Mouse (Mus musculus) left cerebral cortex, adult 18-20 months (tissue): ENCODE results near the gene Mdh2. TPM values are rescaled to one million over a fixed set of nuclear protein-coding genes. Genes with fewer than 3 reads are reported as not detected.

Source experiments
- DNase-seq, 2 experiments: peaks; one replicate each; pipeline ENCODE4 v3.0.0; 2021 to 2022; ENCODE audit warnings: low spot score in 2 of 2, mixed read lengths in 1 of 2
- total RNA-seq, 2 experiments: library from RNA; stranded (reverse); gene quantifications; 2 replicates each; pipeline ENCODE4 v1.2.3; 2021

Mdh2 gene
- total RNA-seq, 2 experiments from 2014 or later = 431 to 433 TPM

DNA sequence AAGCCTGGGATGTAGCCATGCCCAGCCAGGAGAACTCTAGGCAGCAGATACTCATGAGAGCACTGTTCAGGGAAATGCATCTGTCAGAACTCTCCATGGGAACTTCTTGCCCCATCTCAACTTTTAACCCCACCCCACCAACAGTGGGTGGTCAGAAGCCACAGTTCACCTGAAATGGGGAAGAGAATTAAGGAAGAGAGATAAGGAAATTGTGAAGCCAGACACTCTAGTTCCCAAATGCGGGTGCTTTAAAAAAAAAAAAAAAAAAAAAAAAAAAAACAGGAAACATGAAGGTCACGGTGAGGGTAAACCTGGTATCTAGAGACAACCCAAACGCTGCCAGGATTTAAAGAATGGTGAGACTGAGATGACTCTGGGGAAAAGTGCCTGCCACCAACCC is 5.8 kb upstream of the Mdh2 start:
- DNase-seq = no peak

- DNase-seq = no peak
Observed at GRCm38 (mm10) chr5:135776546-135776945, 1.7 kb upstream of the Mdh2 start.

DNA sequence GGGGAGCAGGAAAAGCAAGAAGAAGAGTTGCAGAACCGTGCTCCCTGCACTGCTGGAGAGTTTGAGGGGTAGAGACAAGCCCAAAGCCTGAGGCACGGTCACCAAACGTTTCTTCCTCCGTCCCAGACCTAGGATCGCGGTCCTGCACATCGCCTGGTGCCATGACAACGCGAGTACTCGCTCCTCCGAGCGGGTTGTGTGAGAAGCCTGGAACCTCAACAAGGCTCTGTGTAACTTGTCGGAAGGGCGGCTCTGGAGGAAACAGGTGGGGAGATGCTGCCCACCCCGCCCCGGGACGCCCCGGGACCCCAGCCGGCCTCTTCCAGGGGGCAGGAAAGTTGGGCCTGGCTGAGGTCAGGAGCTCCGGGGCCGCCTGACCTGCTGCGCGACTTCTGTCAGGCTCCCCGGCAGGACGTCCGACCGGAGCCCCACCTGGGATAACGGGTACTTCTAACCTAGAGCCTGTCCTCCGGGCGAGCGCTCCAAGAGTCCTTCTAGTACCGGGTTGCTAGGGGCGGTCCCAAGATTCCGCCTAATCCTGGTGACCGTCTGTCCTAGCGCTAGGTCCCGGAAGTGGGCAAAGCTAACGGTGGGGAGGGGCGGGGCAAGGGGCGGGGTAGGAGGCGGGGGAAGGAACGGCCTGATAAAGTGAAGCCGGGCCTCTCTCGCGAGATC is 347 bp upstream of the Mdh2 start, which contains the start of gene Styxl1:
Styxl1 (minus strand) TSS at position 590 of the 675 bp plus-strand sequence.
- peak in 1 of 2 experiments; percentile 32 for DNase-seq

DNA sequence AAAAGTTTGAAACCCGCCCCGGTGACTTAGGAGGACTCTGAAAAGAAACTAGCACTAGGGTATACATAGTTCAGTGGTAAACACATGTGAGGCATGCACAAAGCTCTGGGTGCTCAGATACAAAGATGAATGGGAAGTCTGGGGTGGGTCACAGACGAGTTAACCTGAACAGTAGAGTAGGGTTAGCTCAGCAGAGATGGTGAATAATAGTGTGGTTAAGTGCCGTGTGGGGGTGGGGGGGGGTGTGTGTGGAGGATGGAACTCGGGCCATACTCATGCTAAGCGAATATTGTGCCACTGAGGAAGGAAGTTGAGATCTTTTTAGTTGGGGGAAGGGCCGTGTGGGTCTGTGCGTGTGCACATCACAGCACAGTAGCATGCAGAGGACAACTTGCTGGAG is 2.1 kb downstream of the Mdh2 start:
- DNase-seq = no peak

GRCm38 (mm10) chr5:135782901-135783300 is 4.6 kb downstream of the Mdh2 start:
- DNase-seq = no peak

DNA sequence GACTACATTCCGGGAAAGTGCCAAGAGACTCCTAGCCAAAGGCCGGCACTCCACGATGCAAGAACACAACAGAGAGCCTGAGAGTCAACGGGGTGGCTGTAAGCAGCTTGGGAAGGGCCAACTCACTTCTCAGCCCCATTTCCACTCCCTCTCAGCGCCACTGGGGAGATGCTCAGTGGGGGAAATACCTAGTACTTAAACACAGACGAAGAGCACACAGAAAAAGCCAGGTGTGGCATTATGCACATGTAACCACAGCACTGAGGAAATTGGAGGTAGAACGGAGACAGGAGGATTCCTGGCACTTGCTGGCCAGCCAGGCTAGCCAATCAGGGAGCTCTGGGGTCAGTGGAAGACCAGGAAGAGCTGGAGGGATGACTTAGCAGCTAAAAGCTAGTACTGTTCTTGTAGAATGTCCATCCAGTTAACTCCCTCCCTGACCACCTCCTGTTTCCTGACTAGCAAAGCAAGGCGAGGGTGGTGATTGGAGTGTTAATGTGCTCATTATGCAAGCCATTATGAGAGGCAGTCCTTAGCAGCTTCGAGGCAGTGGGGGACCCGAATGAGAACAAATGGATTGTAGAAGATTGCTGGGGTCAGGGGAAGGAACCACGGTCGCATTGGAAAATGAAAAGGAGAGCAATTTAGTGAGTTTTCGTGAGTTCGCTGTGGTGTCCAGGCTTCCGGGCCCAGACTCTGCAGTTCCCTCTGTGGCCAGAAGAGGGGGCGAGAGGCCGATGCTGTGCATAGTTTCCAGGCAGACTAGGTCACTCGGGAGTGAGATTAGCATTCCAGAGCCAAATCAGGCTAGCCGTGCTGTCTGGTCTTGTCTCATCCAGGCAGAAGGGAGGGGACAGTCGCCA is 15.9 kb downstream of the Mdh2 start:
- peak; percentile 91 to 94 for DNase-seq

DNA sequence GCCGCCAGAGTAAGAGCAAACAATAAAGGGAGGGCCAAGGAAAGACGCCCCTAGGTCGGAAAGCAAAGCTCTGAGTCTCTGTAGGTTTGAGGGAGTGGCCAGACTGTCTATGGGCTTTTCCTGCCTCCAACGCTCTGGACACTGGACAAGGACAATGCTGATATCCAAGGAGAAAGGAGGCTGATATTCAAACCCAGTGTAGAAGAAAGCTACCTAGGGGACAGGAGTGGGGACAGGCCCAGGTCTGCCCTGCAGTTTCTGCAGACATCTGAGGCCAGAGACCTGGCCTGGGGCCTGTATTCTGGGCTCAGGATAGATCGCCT is 16.5 kb downstream of the Mdh2 start:
- no peak for DNase-seq

DNA sequence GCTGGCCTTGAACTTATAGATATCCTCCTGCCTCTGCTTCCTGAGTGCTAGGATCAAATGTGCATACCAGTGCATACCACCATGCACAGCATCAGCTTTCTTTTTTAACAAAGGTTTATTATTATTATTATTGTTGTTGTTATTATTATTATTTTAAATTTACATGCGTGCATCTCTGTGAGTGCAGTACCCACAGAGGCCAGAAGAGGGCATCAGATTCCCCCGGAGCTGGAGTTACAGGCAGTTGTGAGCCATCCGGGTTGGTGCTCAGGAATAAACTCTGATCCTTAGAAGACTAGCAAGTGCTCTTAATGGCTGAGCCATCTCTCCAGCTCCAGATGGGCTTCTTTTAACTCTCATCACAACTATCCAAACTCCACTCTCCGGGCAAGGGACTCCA is 21.5 kb downstream of the Mdh2 start:
- DNase-seq = peak in 1 of 2 experiments; percentile 34

GRCm38 (mm10) chr5:135800927-135801326 is 22.6 kb downstream of the Mdh2 start:
- no peak for DNase-seq

GRCm38 (mm10) chr5:135802641-135803040 is 24.4 kb downstream of the Mdh2 start:
- no peak for DNase-seq

DNA sequence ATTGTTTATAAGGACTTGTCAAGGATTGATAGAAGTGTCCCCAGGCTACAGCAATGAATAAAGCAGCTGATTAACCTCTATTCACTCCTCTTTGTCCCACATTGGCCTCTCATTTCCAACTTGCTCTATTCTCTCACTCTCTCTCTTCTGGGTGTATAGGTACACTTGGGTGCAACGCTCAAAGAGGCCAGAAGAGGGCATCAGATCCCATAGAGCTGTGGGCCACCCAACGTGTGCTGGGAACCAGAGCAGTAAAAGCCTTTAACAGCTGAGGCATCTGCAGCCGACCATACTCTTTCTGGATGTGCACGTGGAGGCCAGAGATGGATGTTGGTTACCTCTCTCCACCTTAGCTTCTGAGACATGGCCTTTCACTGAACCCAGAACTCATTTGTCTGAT is 24.9 kb downstream of the Mdh2 start:
- DNase-seq = no peak

GRCm38 (mm10) chr5:135803676-135804075 is 25.4 kb downstream of the Mdh2 start:
- DNase-seq = no peak

DNA sequence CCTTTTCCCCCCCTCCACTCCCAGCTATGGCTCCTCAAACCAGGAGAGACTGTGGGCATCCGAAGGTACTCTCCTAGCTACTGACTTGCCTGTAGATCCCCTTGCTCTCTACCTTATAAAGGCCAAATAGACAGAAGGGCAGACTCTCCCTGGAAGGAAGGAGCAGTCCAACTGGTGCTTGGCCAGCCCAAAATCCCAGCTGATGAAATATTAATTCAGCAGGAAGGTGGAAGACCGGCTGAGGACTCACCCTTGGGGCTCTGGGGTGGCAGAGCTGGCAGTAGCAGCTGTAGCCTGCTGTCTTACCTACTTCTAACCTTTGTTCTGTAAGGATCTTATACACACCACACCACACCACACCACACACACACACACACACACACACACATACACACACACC is 26.5 kb downstream of the Mdh2 start:
- no peak for DNase-seq

DNA sequence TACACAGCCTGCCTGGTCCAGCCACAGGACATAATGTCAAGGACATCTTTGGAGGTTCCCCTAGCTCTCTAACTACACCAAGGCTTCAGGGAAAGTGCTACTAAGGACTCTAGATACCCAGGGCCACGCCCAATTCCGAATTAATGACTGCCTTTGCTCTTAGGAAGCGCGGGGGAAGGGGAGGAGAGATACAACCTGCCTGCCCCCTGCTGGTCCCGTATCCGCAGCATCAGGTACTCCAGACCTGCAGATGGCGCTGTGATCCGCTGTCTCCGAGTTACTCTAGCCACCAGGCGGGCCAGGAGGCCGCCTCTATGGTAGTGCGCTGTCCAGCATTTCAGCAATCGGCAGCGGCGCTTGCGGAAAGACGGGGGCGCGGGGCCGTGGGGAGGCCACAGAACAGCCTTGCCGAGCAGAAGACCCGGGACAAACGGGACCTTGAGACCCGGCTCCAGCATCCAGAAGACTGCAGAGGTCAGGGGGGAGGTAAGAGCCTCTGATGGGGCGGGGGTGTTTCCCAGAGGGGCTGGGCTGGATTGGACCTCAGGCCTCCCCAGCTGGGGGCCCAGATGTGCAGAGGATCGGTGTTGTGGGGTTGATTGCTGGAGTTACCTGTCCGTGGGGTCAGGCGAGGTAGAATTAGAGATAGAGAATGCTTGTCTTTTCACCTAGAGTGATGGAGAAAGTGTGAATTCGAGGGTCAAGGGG is 28.4 kb downstream of the Mdh2 start, which contains the start of gene Srrm3:
Srrm3 (plus strand) TSS at position 336 of the 708 bp plus-strand sequence.
- DNase-seq = peak; percentile 94 to 96

DNA sequence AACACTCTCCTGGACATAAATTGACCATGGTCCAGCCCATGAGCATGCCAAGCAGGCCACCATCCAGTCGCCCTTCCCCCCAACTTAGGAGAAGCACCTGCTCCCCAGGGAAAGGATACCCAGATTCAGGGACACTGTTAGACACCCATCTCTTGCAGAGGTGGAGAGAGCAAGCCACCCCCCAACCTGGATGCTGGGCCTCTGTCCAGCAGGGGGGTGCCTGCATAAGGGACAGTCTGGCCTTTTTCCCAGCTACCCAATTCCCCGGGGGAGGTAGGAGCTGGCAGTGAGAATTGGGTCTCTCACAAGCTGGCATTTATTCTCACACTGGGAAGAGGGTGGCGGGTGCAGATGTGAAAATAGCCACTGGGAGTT is 29.0 kb downstream of the Mdh2 start:
- DNase-seq = peak; percentile 37 to 67

- DNase-seq = peak; percentile 77 to 83
Observed at GRCm38 (mm10) chr5:135812991-135813390, 34.7 kb downstream of the Mdh2 start.

GRCm38 (mm10) chr5:135818491-135818890 is 40.2 kb downstream of the Mdh2 start:
- peak in 1 of 2 experiments; percentile 27 for DNase-seq

GRCm38 (mm10) chr5:135822316-135822944 is 44.1 kb downstream of the Mdh2 start:
- no peak for DNase-seq

DNA sequence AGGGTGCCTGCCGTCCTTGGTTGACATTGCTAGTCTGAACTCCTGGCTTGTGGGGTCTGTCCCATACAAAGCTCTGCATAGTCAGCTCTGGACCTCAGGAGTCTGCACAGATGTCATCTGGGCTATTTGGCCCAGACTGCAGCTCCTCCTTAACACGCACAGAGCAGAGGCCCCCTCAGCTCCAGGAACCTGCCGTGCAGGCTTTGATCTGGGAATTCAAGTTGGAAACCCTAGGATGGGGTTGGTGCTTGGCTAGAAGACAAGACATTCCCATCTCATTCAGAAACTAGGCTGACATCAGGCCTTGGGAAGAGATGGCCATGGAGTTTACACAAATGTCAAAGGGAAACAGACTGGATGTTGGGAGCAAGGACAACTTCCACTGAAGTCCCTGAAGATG is 46.2 kb downstream of the Mdh2 start:
- DNase-seq = no peak

GRCm38 (mm10) chr5:135826225-135826624 is 47.9 kb downstream of the Mdh2 start:
- no peak for DNase-seq

GRCm38 (mm10) chr5:135829381-135829780 is 51.1 kb downstream of the Mdh2 start:
- no peak for DNase-seq
